Mouse (Mus musculus): Measurements from ENCODE around the gene Spats2l. TPM values are rescaled to one million over a fixed set of nuclear protein-coding genes. Genes with fewer than 3 reads are reported as not detected.

The Spats2l gene
- polyA plus RNA-seq, 1 experiment from 2014 or later = 51.5 TPM

GRCm38 (mm10) chr1:57976860-57977259, 202.9 kb downstream of the Spats2l start:
- Histone ChIP-seq H3K9ac (ENCODE audit: low read depth, low read length) (no peak overlapping the region), H3K27ac (ENCODE audit: low read depth, low read length) (no peak overlapping the region), H3K4me2 (no peak overlapping the region), H3K36me3 (ENCODE audit: control insufficient read depth, insufficient read depth, low read length) (no peaks in the 10 kb centered on the region), H3K27me3 (ENCODE audit: control insufficient read depth, insufficient read depth, low read length) (no peaks in the 10 kb centered on the region), H3K4me3 (ENCODE audit: low read depth, low read length) (no peak overlapping the region), H3K4me1 (ENCODE audit: control insufficient read depth, insufficient read depth, low read length) (no peaks in the 10 kb centered on the region), H3K9me3 (replicated peaks; ENCODE audit: control insufficient read depth, low read length) (no peaks in the 10 kb centered on the region)
- ATAC-seq (replicated peaks; ENCODE audit: insufficient number of reproducible peaks, low FRiP score, low TSS enrichment) = no peak
- 81% methylated on average over 3 of the region's 3 CpGs for WGBS (ENCODE audit: insufficient replicate concordance)

DNA sequence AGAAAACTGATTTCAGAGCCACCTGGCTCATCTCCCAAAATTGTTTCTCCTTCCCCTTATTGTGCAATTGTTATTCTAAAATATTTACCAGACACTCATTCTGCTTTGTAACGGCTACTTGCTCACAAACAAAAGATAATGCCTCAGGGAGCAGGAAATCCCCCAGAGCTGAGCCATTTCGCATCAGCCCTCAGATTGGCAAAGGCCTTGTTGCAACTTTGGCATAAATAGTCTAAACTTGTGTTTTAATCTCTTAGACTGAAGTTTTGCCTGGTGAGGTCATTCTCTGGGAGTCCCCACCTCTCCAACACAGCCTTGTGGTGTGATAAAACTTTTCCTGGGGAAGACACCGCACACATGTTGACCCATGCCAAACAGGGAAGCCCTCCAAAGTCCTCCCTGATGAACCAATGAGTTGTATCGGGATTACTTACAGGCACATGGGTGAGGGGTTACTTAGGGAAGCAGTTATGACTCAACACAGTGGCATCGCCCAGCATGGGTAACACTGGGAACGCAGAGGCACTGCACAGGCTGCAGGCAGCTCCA, 215.2 kb downstream of the Spats2l start:
- no peak overlapping the region for H3K4me3 ChIP-seq (ENCODE audit: low read depth, low read length)
- no peak for ATAC-seq (replicated peaks; ENCODE audit: insufficient number of reproducible peaks, low FRiP score, low TSS enrichment)
- no peak overlapping the region for H3K9ac ChIP-seq (ENCODE audit: low read depth, low read length)
- H3K27ac ChIP-seq (ENCODE audit: low read depth, low read length) = 0 out of 2 replicates have a peak overlapping the region, but pooled peaks have one; percentile 6
- H3K27me3 ChIP-seq (ENCODE audit: control insufficient read depth, insufficient read depth, low read length) = no peaks in the 10 kb centered on the region
- no peak overlapping the region for H3K4me2 ChIP-seq
- H3K4me1 ChIP-seq (ENCODE audit: control insufficient read depth, insufficient read depth, low read length) = no peaks in the 10 kb centered on the region
- no peaks in the 10 kb centered on the region for H3K9me3 ChIP-seq (replicated peaks; ENCODE audit: control insufficient read depth, low read length)
- no peaks in the 10 kb centered on the region for H3K36me3 ChIP-seq (ENCODE audit: control insufficient read depth, insufficient read depth, low read length)
- 51% methylated on average over 6 of the region's 6 CpGs for WGBS (ENCODE audit: insufficient replicate concordance)

GRCm38 (mm10) chr1:57991277-57991676, 217.3 kb downstream of the Spats2l start:
- Histone ChIP-seq H3K36me3 (ENCODE audit: control insufficient read depth, insufficient read depth, low read length) (no peaks in the 10 kb centered on the region), H3K27ac (ENCODE audit: low read depth, low read length) (no peak overlapping the region), H3K4me1 (ENCODE audit: control insufficient read depth, insufficient read depth, low read length) (peaks cover under 1% of the 10 kb centered on the region; the same call in 1 of the 2 replicates), H3K4me2 (no peak overlapping the region), H3K27me3 (ENCODE audit: control insufficient read depth, insufficient read depth, low read length) (no peaks in the 10 kb centered on the region), H3K9me3 (replicated peaks; ENCODE audit: control insufficient read depth, low read length) (no peaks in the 10 kb centered on the region), H3K4me3 (ENCODE audit: low read depth, low read length) (no peak overlapping the region), H3K9ac (ENCODE audit: low read depth, low read length) (no peak overlapping the region)
- 73% methylated on average over 2 of the region's 2 CpGs for WGBS (ENCODE audit: insufficient replicate concordance)
- ATAC-seq (replicated peaks; ENCODE audit: insufficient number of reproducible peaks, low FRiP score, low TSS enrichment) = no peak

- Histone ChIP-seq H3K4me2 (peak within 1 kb of the TSS; percentile 87), H3K4me3 (ENCODE audit: low read depth, low read length) (peak within 1 kb of the TSS; percentile 95), H3K9me3 (replicated peaks; ENCODE audit: control insufficient read depth, low read length) (no peaks in the 10 kb centered on the region), H3K9ac (ENCODE audit: low read depth, low read length) (peak within 1 kb of the TSS; percentile 87), H3K27me3 (ENCODE audit: control insufficient read depth, insufficient read depth, low read length) (no peaks in the 10 kb centered on the region), H3K36me3 (ENCODE audit: control insufficient read depth, insufficient read depth, low read length) (no peaks in the 10 kb centered on the region), H3K4me1 (ENCODE audit: control insufficient read depth, insufficient read depth, low read length) (peaks cover 11% of the 10 kb centered on the region), H3K27ac (ENCODE audit: low read depth, low read length) (peak within 1 kb of the TSS; percentile 74)
- 6% methylated on average over 30 of the region's 30 CpGs for WGBS (ENCODE audit: insufficient replicate concordance)
- peak; percentile 94 for ATAC-seq (replicated peaks; ENCODE audit: insufficient number of reproducible peaks, low FRiP score, low TSS enrichment)
These were observed 221.6 kb downstream of the Spats2l start, which contains the start of gene Sgo2a for GRCm38 (mm10) chr1:57995432-57996132. Gene Sgo2a (plus strand): TSS chr1:57995971.

DNA sequence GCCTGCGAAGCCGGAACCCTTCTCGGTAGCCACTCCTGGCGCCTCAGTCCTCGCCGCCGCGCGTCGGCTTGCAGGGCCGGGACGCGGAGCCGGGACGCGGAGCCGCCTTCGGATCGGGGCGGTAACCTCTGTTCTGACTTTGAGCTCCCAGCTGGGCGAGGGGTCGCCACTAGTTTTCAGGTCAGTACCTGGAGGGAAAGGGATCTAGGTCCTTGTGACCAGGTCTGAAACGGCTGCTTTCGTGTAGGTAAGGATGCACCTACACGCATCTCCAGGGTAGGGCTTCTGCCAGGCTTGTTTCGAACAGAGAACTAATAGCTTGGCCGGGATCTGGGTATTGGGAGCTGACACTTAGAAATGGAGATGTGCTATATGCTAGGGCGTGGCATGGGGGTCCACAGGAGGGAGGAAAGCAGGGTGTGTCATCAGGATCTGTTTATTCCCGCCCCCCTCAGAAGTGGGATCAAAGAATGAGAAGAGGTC, 222.2 kb downstream of the Spats2l start:
- Histone ChIP-seq H3K36me3 (ENCODE audit: control insufficient read depth, insufficient read depth, low read length) (0 out of 2 replicates have a peak, but pooled peaks cover 2% of the 10 kb centered on the region), H3K9ac (ENCODE audit: low read depth, low read length) (peak overlapping the region; percentile 87), H3K4me3 (ENCODE audit: low read depth, low read length) (peak overlapping the region; percentile 95), H3K4me2 (peak overlapping the region; percentile 87), H3K9me3 (replicated peaks; ENCODE audit: control insufficient read depth, low read length) (no peaks in the 10 kb centered on the region), H3K27ac (ENCODE audit: low read depth, low read length) (peak overlapping the region; percentile 74), H3K4me1 (ENCODE audit: control insufficient read depth, insufficient read depth, low read length) (peaks cover 11% of the 10 kb centered on the region), H3K27me3 (ENCODE audit: control insufficient read depth, insufficient read depth, low read length) (no peaks in the 10 kb centered on the region)
- under 1% methylated on average over 29 of the region's 29 CpGs for WGBS (ENCODE audit: insufficient replicate concordance)
- peak; percentile 62; the same call in 1 of the 2 replicates for ATAC-seq (replicated peaks; ENCODE audit: insufficient number of reproducible peaks, low FRiP score, low TSS enrichment)

Other genes starting within 250 kb of the Spats2l start
- gene Sgo2a, start 221.8 kb downstream of the Spats2l start, polyA plus RNA-seq (2014; fragmentation: Nextera tagmentation; extraction: Ambion mirVana) = 18.9 and 21.6 TPM in 2 replicates
- gene Kctd18, start 244.8 kb downstream of the Spats2l start, polyA plus RNA-seq (2014; fragmentation: Nextera tagmentation; extraction: Ambion mirVana) = 11.1 and 11.5 TPM in 2 replicates

All from heart, embryonic 11.5 days (tissue).